Mouse (Mus musculus) CH12.LX (cell line): ENCODE data around the gene Gm20388.

Source experiments
- E2F4 ChIP-seq: IDR thresholded peaks from 2 replicates; pipeline ENCODE4 v1.6.1; 2011; ENCODE audit warnings: low read depth, low read length, improper control_type of control experiment; ENCODE audit not compliant: insufficient replicate concordance
- EP300 ChIP-seq: IDR thresholded peaks from 2 replicates; pipeline ENCODE4 v1.6.1; 2011; ENCODE audit warnings: low read length, improper control_type of control experiment
- GABPA ChIP-seq: IDR thresholded peaks from 2 replicates; pipeline ENCODE4 v1.6.1; 2012; ENCODE audit warnings: low read depth, low read length, improper control_type of control experiment, inconsistent platforms; ENCODE audit not compliant: insufficient replicate concordance
- MYC ChIP-seq: IDR thresholded peaks from 2 replicates; pipeline ENCODE4 v1.6.1; 2011; ENCODE audit warnings: low read depth, mild to moderate bottlenecking, improper control_type of control experiment, low read length
- POLR2A ChIP-seq: IDR thresholded peaks from 2 replicates; pipeline ENCODE4 v1.6.1; 2011; ENCODE audit warnings: low read depth, mild to moderate bottlenecking, improper control_type of control experiment, low read length
- SMC3 ChIP-seq: IDR thresholded peaks from 2 replicates; pipeline ENCODE4 v1.6.1; 2011; ENCODE audit warnings: low read depth, low read length, improper control_type of control experiment

DNA sequence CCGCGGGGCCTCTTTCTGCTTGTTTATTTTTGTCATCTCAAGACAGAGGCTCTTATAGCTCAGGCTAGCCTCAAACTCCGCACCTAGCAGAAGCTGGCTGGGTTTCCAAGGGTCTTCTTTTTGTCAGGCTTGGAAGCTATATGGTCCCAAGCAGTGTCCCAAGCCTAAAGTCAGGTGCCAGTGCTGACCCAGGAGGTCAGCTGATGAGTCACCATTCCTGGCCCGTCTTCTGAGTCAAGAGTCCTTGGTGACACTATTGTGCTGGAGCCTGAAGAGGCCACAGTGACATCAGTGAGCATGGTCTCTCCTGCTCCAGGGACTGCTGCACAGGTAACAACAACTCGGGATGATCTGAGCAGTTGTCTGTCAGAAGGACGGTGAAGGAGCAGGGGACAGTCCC lies 1449.4 kb downstream of the Gm20388 start:
- TF ChIP-seq POLR2A (no peak), EP300 (no peak), E2F4 (no peak), SMC3 (no peak), MYC (no peak), GABPA (no peak)
